Mouse (Mus musculus) G1E (cell line): Measurements from ENCODE around the gene Ltn1.

Experiments
- CTCF ChIP-seq: IDR thresholded peaks from 2 replicates; pipeline ENCODE4 v1.5.1; 2012; ENCODE audit warnings: low read depth, low read length, inconsistent platforms, mixed read lengths
- TAL1 ChIP-seq: conservative IDR thresholded peaks from 2 replicates; pipeline ENCODE4 v1.6.1; 2012; ENCODE audit warnings: low read depth, low read length, inconsistent platforms, mixed read lengths

GRCm38 (mm10) chr16:87437096-87437495 lies 4.7 kb upstream of the Ltn1 start:
- TF ChIP-seq CTCF = no peak
- TF ChIP-seq TAL1 = no peak
